Mouse (Mus musculus) ES-E14 (cell line): ENCODE measurements around the gene Smad5. TPM values are rescaled to one million over a fixed set of nuclear protein-coding genes. Genes with fewer than 3 reads are reported as not detected.

Experiments
- DNase-seq: peaks from one replicate; pipeline ENCODE4 v3.0.0-alpha.2; 2013; ENCODE audit warnings: low read depth, low spot score
- H3K27ac ChIP-seq: 2 replicates; pipeline ENCODE4 v1.5.1; 2012; ENCODE audit warnings: low read depth, mild to moderate bottlenecking, low read length, moderate library complexity, mixed read lengths; ENCODE audit not compliant: poor library complexity, insufficient read depth, severe bottlenecking
- H3K36me3 ChIP-seq: 2 replicates; pipeline ENCODE4 v1.6.1; 2012; ENCODE audit warnings: mild to moderate bottlenecking, low read length, moderate library complexity, mixed read lengths; ENCODE audit not compliant: control insufficient read depth, poor library complexity, insufficient read depth, severe bottlenecking
- H3K4me1 ChIP-seq, 2 experiments: fragments of 150-350 bp in 1 of 2; sonication (generic) in 1 of 2; 2 replicates each; pipeline ENCODE4 v1.6.1; 2012; ENCODE audit warnings: low read length in 2 of 2, mild to moderate bottlenecking in 1 of 2, mixed read lengths in 1 of 2; ENCODE audit not compliant: control insufficient read depth in 2 of 2, insufficient read depth in 2 of 2, poor library complexity in 1 of 2
- H3K4me3 ChIP-seq, 2 experiments: fragments of 150-350 bp in 1 of 2; sonication (generic) in 1 of 2; 2 replicates each; pipeline ENCODE4 v1.5.1; 2012; ENCODE audit warnings: low read length in 2 of 2, low read depth in 1 of 2, mild to moderate bottlenecking in 1 of 2, mixed read lengths in 1 of 2; ENCODE audit not compliant: insufficient read depth in 1 of 2, poor library complexity in 1 of 2, severe bottlenecking in 1 of 2
- H3K9ac ChIP-seq: 2 replicates; pipeline ENCODE4 v1.6.1; 2012; ENCODE audit warnings: low read depth, mild to moderate bottlenecking, low read length, mixed read lengths; ENCODE audit not compliant: poor library complexity, insufficient read depth, severe bottlenecking
- H3K9me3 ChIP-seq: fragments of 150-350 bp; sonication (generic); 2 replicates; pipeline ENCODE4 v1.6.1; 2012; ENCODE audit warnings: low read depth, mild to moderate bottlenecking, low read length; ENCODE audit not compliant: control insufficient read depth, insufficient read depth
- CHD2 ChIP-seq: IDR thresholded peaks from 2 replicates; pipeline ENCODE4 v1.6.1; 2014; ENCODE audit warnings: mild to moderate bottlenecking, low read depth, low read length, inconsistent platforms
- HCFC1 ChIP-seq: IDR thresholded peaks from 2 replicates; pipeline ENCODE4 v1.6.1; 2012; ENCODE audit warnings: low read length, inconsistent platforms, borderline replicate concordance; ENCODE audit not compliant: insufficient read depth
- MAFK ChIP-seq: IDR thresholded peaks from 2 replicates; pipeline ENCODE4 v1.6.1; 2014; ENCODE audit warnings: mild to moderate bottlenecking, low read depth, low read length, inconsistent platforms; ENCODE audit not compliant: insufficient read depth
- ZC3H11A ChIP-seq: IDR thresholded peaks from 2 replicates; pipeline ENCODE4 v1.6.1; 2012; ENCODE audit warnings: low read depth, mild to moderate bottlenecking, inconsistent platforms, low read length, borderline replicate concordance
- ZNF384 ChIP-seq: IDR thresholded peaks from 2 replicates; pipeline ENCODE4 v1.6.1; 2012; ENCODE audit warnings: low read depth, low read length, inconsistent platforms
- in situ Hi-C, 2 experiments: fragments of 600-800 bp; cut with MboI; formaldehyde crosslinking; loops; one replicate each; pipeline ENCODE4 v1.15.1; 2025; ENCODE audit warnings: low sequenced_read_pairs in 2 of 2, inconsistent platforms in 1 of 2; ENCODE audit not compliant: unreplicated experiment in 2 of 2
- total RNA-seq: library from RNA; depleted of rRNA; stranded (reverse); fragments of 300-350 nt; gene quantifications from 2 replicates; pipeline ENCODE4 v1.2.3, GENCODE M21; 2012

Smad5 gene
- total RNA-seq, 1 experiment: 14.2 TPM

DNA sequence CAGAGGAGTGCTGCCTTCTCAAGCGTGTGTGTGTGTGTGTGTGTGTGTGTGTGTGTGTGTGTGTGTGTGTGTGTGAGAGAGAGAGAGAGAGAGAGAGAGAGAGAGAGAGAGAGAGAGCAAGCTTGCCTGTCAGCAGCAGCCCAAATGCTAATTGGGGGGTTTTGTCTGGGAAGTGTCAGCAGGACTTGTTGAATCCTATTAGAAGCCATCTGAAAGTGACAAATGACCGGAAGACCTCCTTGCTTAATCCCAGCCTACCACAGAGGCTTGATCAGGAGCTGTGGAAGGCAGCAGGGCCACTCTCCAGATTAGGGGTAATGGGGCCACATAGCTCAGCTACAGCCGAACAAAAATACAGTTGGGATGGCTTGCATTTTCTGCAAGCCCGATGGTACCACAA, 66.6 kb downstream of the Smad5 start:
- no peak for DNase-seq
- no peak overlapping the region for H3K9ac ChIP-seq
- no peak overlapping the region for H3K4me3 ChIP-seq
- no peak for TF ChIP-seq MAFK
- no peak for TF ChIP-seq ZNF384
- no peak for TF ChIP-seq ZC3H11A
- no peak for TF ChIP-seq CHD2
- TF ChIP-seq HCFC1: no peak
- in situ Hi-C loops: no loop called here
- no peak overlapping the region for H3K27ac ChIP-seq
- no peaks in the 10 kb centered on the region for H3K36me3 ChIP-seq
- no peaks in the 10 kb centered on the region for H3K9me3 ChIP-seq
- 0 out of 4 replicates have a peak, but pooled peaks cover 0 to 2% of the 10 kb centered on the region in 2 experiments for H3K4me1 ChIP-seq

DNA sequence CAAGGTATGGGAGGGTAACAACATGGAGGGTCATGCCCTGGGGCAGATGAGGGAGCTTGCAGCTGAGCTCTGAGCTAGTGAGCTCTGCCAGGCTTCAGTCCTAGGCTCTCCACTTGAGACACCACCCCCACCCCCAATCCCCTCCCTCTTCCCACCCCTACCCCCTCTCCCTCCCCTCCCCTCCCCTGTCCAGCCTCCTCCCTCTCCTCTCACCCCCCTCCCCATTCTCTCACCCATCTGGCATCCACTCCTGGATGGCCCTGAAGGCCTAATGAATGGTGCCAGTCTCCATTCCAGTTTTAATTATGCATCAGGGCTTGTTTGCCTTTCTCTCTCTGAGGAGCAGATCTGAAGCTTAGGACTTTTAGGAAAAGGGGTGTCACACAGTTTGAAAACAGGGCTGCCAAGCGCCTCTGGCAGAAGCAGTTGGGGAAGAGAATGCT, 67.3 kb downstream of the Smad5 start:
- Histone ChIP-seq H3K4me3 (no peak overlapping the region), H3K9ac (no peak overlapping the region), H3K36me3 (no peaks in the 10 kb centered on the region), H3K27ac (no peak overlapping the region), H3K4me1 (0 out of 4 replicates have a peak, but pooled peaks cover 0 to 2% of the 10 kb centered on the region in 2 experiments), H3K9me3 (no peaks in the 10 kb centered on the region)
- in situ Hi-C loops: no loop called here
- DNase-seq: no peak
- no peak for TF ChIP-seq MAFK
- no peak for TF ChIP-seq CHD2
- no peak for TF ChIP-seq ZC3H11A
- no peak for TF ChIP-seq HCFC1
- TF ChIP-seq ZNF384: no peak

DNA sequence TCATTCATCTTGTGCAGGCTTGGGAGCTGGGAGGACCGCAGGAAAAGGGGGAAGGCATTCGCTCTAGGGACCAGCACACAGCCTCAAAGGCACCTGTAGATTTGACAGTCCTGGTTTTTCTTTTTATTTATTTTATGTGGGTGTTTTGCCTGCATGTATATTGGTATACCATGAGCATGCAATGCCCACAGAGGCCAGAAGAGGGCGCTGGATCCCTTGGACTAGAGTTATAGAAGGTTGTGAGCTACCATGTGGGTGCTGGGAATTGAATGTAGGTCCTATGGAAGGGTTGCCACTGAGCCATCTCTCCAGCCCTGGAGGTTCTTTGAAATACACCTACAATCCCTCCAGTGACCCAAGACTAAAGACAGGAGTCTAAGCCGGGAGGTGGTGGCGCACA, 68.0 kb downstream of the Smad5 start:
- no peak overlapping the region for H3K27ac ChIP-seq

DNA sequence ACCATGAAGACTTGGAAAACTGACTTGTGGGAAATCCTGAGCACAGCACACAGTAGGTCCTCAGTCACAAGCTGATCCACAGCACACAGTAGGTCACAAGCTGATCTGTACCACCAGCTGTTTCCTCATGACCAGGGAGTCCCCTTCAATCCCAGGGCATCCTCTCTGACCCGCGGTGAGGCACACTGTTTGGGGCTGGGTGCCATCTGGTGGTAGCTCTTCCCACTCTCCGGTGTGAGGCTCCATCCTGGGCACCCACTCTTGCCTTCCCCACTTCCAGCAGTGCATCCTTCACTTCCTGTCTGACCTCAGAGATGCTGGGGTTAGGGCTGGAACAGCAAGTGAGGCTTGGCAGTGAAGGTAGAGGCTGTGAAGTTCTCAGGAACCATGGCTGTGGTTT, 69.8 kb downstream of the Smad5 start:
- H3K9ac ChIP-seq: no peak overlapping the region
- TF ChIP-seq HCFC1: no peak
- H3K9me3 ChIP-seq: no peaks in the 10 kb centered on the region
- no peaks in the 10 kb centered on the region for H3K36me3 ChIP-seq
- no peak overlapping the region for H3K4me3 ChIP-seq
- no peak overlapping the region for H3K27ac ChIP-seq
- H3K4me1 ChIP-seq: no peaks in the 10 kb centered on the region
- in situ Hi-C loops: no loop called here
- no peak for DNase-seq

More for the DNA sequence above, 68.0 kb downstream of the Smad5 start:
- 0 out of 4 replicates have a peak, but pooled peaks cover 0 to 1% of the 10 kb centered on the region in 2 experiments for H3K4me1 ChIP-seq
- in situ Hi-C loops: no loop called here
- no peaks in the 10 kb centered on the region for H3K36me3 ChIP-seq
- H3K9me3 ChIP-seq: no peaks in the 10 kb centered on the region
- no peak overlapping the region for H3K9ac ChIP-seq
- no peak overlapping the region for H3K4me3 ChIP-seq
- no peak for DNase-seq
- TF ChIP-seq ZC3H11A (no peak), CHD2 (no peak), MAFK (no peak), HCFC1 (no peak), ZNF384 (no peak)

DNA sequence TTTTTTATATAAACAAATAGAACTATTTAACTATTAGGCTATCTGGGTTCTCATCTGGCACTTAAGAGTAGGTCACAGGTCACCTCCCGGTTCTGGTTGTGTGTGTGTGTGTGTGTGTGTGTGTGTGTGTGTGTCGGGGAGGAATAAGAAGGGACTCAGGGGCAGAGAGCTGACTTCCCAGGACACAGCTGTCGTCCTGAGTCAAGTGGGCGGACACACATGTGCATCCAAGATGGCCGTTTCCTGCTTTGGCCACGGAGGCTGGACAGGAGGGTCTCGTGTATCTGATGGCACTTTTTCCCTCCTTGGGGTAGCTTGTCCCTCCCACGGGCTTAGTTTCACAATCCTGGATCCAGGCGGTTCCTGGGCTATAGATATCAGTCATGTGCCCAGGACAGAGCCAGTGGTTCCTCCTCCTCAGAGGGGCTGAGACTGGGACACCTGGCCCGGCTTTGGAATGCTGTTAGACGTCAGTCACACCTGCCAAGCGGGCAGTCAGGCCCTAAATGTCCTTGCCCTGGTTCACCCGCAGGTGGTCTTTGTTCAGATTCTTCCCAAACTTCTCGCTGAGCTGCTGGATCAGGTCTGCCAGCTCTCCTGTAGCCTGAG, 70.6 kb downstream of the Smad5 start:
- TF ChIP-seq ZC3H11A: no peak
- no peak for TF ChIP-seq HCFC1
- TF ChIP-seq CHD2: no peak
- no peak for TF ChIP-seq MAFK
- no peak for TF ChIP-seq ZNF384
- Histone ChIP-seq H3K9me3 (no peaks in the 10 kb centered on the region), H3K9ac (no peak overlapping the region), H3K4me3 (no peak overlapping the region), H3K4me1 (no peaks in the 10 kb centered on the region), H3K36me3 (no peaks in the 10 kb centered on the region), H3K27ac (no peak overlapping the region)
- DNase-seq: no peak
- in situ Hi-C loops: no loop called here
